Mouse (Mus musculus) embryonic facial prominence, embryonic 12.5 days (tissue): ENCODE data around the gene Tnrc18. TPM values are rescaled to one million over a fixed set of nuclear protein-coding genes. Genes with fewer than 3 reads are reported as not detected.

Experiments
- ATAC-seq: fragments of 200-750 bp; cut with Nextera tagmentation; 2 replicates; pipeline ENCODE4 v1.8.0; 2017; ENCODE audit not compliant: insufficient number of reproducible peaks, insufficient read depth, low FRiP score, low TSS enrichment
- H3K27ac ChIP-seq: fragments of 300-500 bp; sonication (generic); 2 replicates; pipeline ENCODE4 v1.5.1; 2016; ENCODE audit warnings: mild to moderate bottlenecking
- H3K27me3 ChIP-seq: fragments of 300-500 bp; sonication (generic); 2 replicates; pipeline ENCODE4 v1.6.1; 2016; ENCODE audit warnings: mild to moderate bottlenecking, moderate library complexity
- H3K36me3 ChIP-seq: fragments of 300-500 bp; sonication (generic); 2 replicates; pipeline ENCODE4 v1.6.1; 2016; ENCODE audit warnings: mild to moderate bottlenecking
- H3K4me1 ChIP-seq: fragments of 300-500 bp; sonication (generic); 2 replicates; pipeline ENCODE4 v1.6.1; 2016
- H3K4me2 ChIP-seq: fragments of 300-500 bp; sonication (generic); replicated peaks from 2 replicates; pipeline ENCODE4 v1.6.1; 2016; ENCODE audit warnings: mild to moderate bottlenecking, moderate library complexity
- H3K4me3 ChIP-seq: fragments of 300-500 bp; sonication (generic); 2 replicates; pipeline ENCODE4 v1.5.1; 2016; ENCODE audit warnings: mild to moderate bottlenecking
- H3K9ac ChIP-seq: fragments of 300-500 bp; sonication (generic); 2 replicates; pipeline ENCODE4 v1.6.1; 2016; ENCODE audit warnings: mild to moderate bottlenecking, moderate library complexity
- H3K9me3 ChIP-seq: fragments of 300-500 bp; sonication (generic); 2 replicates; pipeline ENCODE4 v1.6.1; 2016; ENCODE audit warnings: mild to moderate bottlenecking, moderate library complexity
- WGBS: fragments of 180-500 bp; shearing (Covaris S2); methylation state at CpG from one replicate; pipeline ENCODE4 v1.1.7; 2016; 5-methylcytosine and 5-hydroxymethylcytosine counted together
- polyA plus RNA-seq: library from polyadenylated mRNA; unstranded; fragments of >200 nt; fragmentation: Nextera tagmentation; extraction: Ambion mirVana; gene quantifications from 2 replicates; pipeline ENCODE4 v1.2.1, GENCODE M21; 2016

Tnrc18 gene
- polyA plus RNA-seq, 1 experiment from 2014 or later: 61.0 TPM

GRCm38 (mm10) chr5:142739941-142740340, 77.5 kb downstream of the Tnrc18 start:
- WGBS: 88% methylated on average over 8 of the region's 8 CpGs
- no peak for ATAC-seq
- H3K4me3 ChIP-seq: no peak overlapping the region
- no peaks in the 10 kb centered on the region for H3K27me3 ChIP-seq
- H3K27ac ChIP-seq: no peak overlapping the region
- H3K9ac ChIP-seq: no peak overlapping the region
- no peak overlapping the region for H3K4me2 ChIP-seq
- H3K4me1 ChIP-seq: no peaks in the 10 kb centered on the region
- no peaks in the 10 kb centered on the region for H3K9me3 ChIP-seq
- H3K36me3 ChIP-seq: peaks cover 93% of the 10 kb centered on the region

GRCm38 (mm10) chr5:142731916-142732315, 85.5 kb downstream of the Tnrc18 start:
- Histone ChIP-seq H3K4me3 (no peak overlapping the region), H3K36me3 (peaks cover 96% of the 10 kb centered on the region), H3K4me2 (no peak overlapping the region), H3K9me3 (no peaks in the 10 kb centered on the region), H3K27ac (no peak overlapping the region), H3K4me1 (no peaks in the 10 kb centered on the region), H3K9ac (no peak overlapping the region), H3K27me3 (no peaks in the 10 kb centered on the region)
- ATAC-seq: no peak
- WGBS: 91% methylated on average over 11 of the region's 11 CpGs

- peaks cover 96% of the 10 kb centered on the region for H3K36me3 ChIP-seq
- no peaks in the 10 kb centered on the region for H3K27me3 ChIP-seq
- no peak for ATAC-seq
Measured at GRCm38 (mm10) chr5:142730295-142730694, 87.2 kb downstream of the Tnrc18 start.

GRCm38 (mm10) chr5:142728301-142728700, 89.2 kb downstream of the Tnrc18 start:
- no peak overlapping the region for H3K4me2 ChIP-seq
- WGBS: 96% methylated on average over 16 of the region's 16 CpGs
- peaks cover 82% of the 10 kb centered on the region for H3K36me3 ChIP-seq

More at GRCm38 (mm10) chr5:142730295-142730694, 87.2 kb downstream of the Tnrc18 start:
- no peak overlapping the region for H3K9ac ChIP-seq
- H3K9me3 ChIP-seq: no peaks in the 10 kb centered on the region
- no peaks in the 10 kb centered on the region for H3K4me1 ChIP-seq
- no peak overlapping the region for H3K27ac ChIP-seq
- H3K4me2 ChIP-seq: no peak overlapping the region
- WGBS: 91% methylated on average over 12 of the region's 12 CpGs
- H3K4me3 ChIP-seq: no peak overlapping the region

GRCm38 (mm10) chr5:142726748-142727147, 90.7 kb downstream of the Tnrc18 start:
- no peaks in the 10 kb centered on the region for H3K27me3 ChIP-seq
- no peak overlapping the region for H3K9ac ChIP-seq
- peaks cover 3% of the 10 kb centered on the region; the same call in 1 of the 2 replicates for H3K4me1 ChIP-seq
- H3K27ac ChIP-seq: no peak overlapping the region
- H3K9me3 ChIP-seq: no peaks in the 10 kb centered on the region
- no peak overlapping the region for H3K4me2 ChIP-seq
- ATAC-seq: no peak
- H3K36me3 ChIP-seq: peaks cover 67% of the 10 kb centered on the region
- H3K4me3 ChIP-seq: no peak overlapping the region
- WGBS: 81% methylated on average over 6 of the region's 6 CpGs

More at GRCm38 (mm10) chr5:142728301-142728700, 89.2 kb downstream of the Tnrc18 start:
- Histone ChIP-seq H3K9me3 (no peaks in the 10 kb centered on the region), H3K27ac (no peak overlapping the region), H3K4me3 (no peak overlapping the region), H3K9ac (no peak overlapping the region), H3K27me3 (no peaks in the 10 kb centered on the region), H3K4me1 (peaks cover 3% of the 10 kb centered on the region; the same call in 1 of the 2 replicates)
- no peak for ATAC-seq

- H3K4me1 ChIP-seq: peaks cover 3% of the 10 kb centered on the region; the same call in 1 of the 2 replicates
- no peak overlapping the region for H3K9ac ChIP-seq
- no peak overlapping the region for H3K4me2 ChIP-seq
- ATAC-seq: no peak
- H3K36me3 ChIP-seq: peaks cover 42% of the 10 kb centered on the region
- WGBS: 87% methylated on average over 7 of the region's 7 CpGs
- no peaks in the 10 kb centered on the region for H3K27me3 ChIP-seq
- H3K27ac ChIP-seq: peak overlapping the region; percentile 17; the same call in 1 of the 2 replicates
- H3K9me3 ChIP-seq: no peaks in the 10 kb centered on the region
- no peak overlapping the region for H3K4me3 ChIP-seq
Measured at GRCm38 (mm10) chr5:142724265-142724664, 93.2 kb downstream of the Tnrc18 start.

- no peak overlapping the region for H3K4me3 ChIP-seq
- peak overlapping the region; percentile 13; the same call in 1 of the 2 replicates for H3K4me2 ChIP-seq
- H3K27ac ChIP-seq: peak overlapping the region; percentile 41; the same call in 1 of the 2 replicates
- H3K27me3 ChIP-seq: no peaks in the 10 kb centered on the region
- no peak overlapping the region for H3K9ac ChIP-seq
- ATAC-seq: no peak; the same call in 1 of the 2 replicates
- 12% methylated on average over 7 of the region's 7 CpGs for whole genome bisulfite sequencing
- H3K9me3 ChIP-seq: no peaks in the 10 kb centered on the region
- H3K4me1 ChIP-seq: peaks cover 3% of the 10 kb centered on the region; the same call in 1 of the 2 replicates
- H3K36me3 ChIP-seq: peaks cover 35% of the 10 kb centered on the region
Measured at GRCm38 (mm10) chr5:142723520-142724133, 93.8 kb downstream of the Tnrc18 start.

GRCm38 (mm10) chr5:142719897-142720296, 97.6 kb downstream of the Tnrc18 start:
- 90% methylated on average over 13 of the region's 13 CpGs for WGBS
- Histone ChIP-seq H3K27ac (no peak overlapping the region), H3K4me3 (no peak overlapping the region), H3K4me1 (peaks cover 3% of the 10 kb centered on the region), H3K9me3 (no peaks in the 10 kb centered on the region), H3K4me2 (no peak overlapping the region), H3K27me3 (no peaks in the 10 kb centered on the region), H3K36me3 (no peaks in the 10 kb centered on the region; the same call in 1 of the 2 replicates), H3K9ac (no peak overlapping the region)
- ATAC-seq: no peak

GRCm38 (mm10) chr5:142718486-142718885, 99.0 kb downstream of the Tnrc18 start:
- no peak for ATAC-seq

GRCm38 (mm10) chr5:142718037-142718436, 99.4 kb downstream of the Tnrc18 start:
- H3K27ac ChIP-seq: no peak overlapping the region
- no peak overlapping the region for H3K4me3 ChIP-seq
- no peaks in the 10 kb centered on the region; the same call in 1 of the 2 replicates for H3K4me1 ChIP-seq
- ATAC-seq: no peak
- no peaks in the 10 kb centered on the region for H3K27me3 ChIP-seq
- no peaks in the 10 kb centered on the region for H3K9me3 ChIP-seq
- WGBS: 21% methylated on average over 4 of the region's 4 CpGs
- H3K9ac ChIP-seq: no peak overlapping the region
- H3K36me3 ChIP-seq: peaks cover under 1% of the 10 kb centered on the region; the same call in 1 of the 2 replicates
- no peak overlapping the region for H3K4me2 ChIP-seq

More at GRCm38 (mm10) chr5:142718486-142718885, 99.0 kb downstream of the Tnrc18 start:
- H3K9me3 ChIP-seq: no peaks in the 10 kb centered on the region
- 47% methylated on average over 25 of the region's 25 CpGs for WGBS
- H3K4me3 ChIP-seq: no peak overlapping the region
- no peak overlapping the region for H3K4me2 ChIP-seq
- no peaks in the 10 kb centered on the region; the same call in 1 of the 2 replicates for H3K4me1 ChIP-seq
- no peak overlapping the region for H3K27ac ChIP-seq
- no peak overlapping the region for H3K9ac ChIP-seq
- no peaks in the 10 kb centered on the region for H3K27me3 ChIP-seq
- H3K36me3 ChIP-seq: no peaks in the 10 kb centered on the region; the same call in 1 of the 2 replicates

- no peak overlapping the region for H3K9ac ChIP-seq
- WGBS: 78% methylated on average over 6 of the region's 6 CpGs
- no peaks in the 10 kb centered on the region; the same call in 1 of the 2 replicates for H3K4me1 ChIP-seq
- ATAC-seq: no peak
- no peaks in the 10 kb centered on the region for H3K9me3 ChIP-seq
- peaks cover 12% of the 10 kb centered on the region; the same call in 1 of the 2 replicates for H3K36me3 ChIP-seq
- H3K27me3 ChIP-seq: no peaks in the 10 kb centered on the region
- H3K27ac ChIP-seq: no peak overlapping the region
- H3K4me3 ChIP-seq: no peak overlapping the region
- H3K4me2 ChIP-seq: no peak overlapping the region
Measured at GRCm38 (mm10) chr5:142716056-142716455, 101.4 kb downstream of the Tnrc18 start.

GRCm38 (mm10) chr5:142715059-142715458, 102.4 kb downstream of the Tnrc18 start:
- no peak overlapping the region for H3K27ac ChIP-seq
- no peaks in the 10 kb centered on the region for H3K9me3 ChIP-seq
- ATAC-seq: no peak
- no peak overlapping the region for H3K9ac ChIP-seq
- no peaks in the 10 kb centered on the region; the same call in 1 of the 2 replicates for H3K4me1 ChIP-seq
- peaks cover 12% of the 10 kb centered on the region; the same call in 1 of the 2 replicates for H3K36me3 ChIP-seq
- H3K4me3 ChIP-seq: no peak overlapping the region
- no peaks in the 10 kb centered on the region for H3K27me3 ChIP-seq
- 85% methylated on average over 9 of the region's 9 CpGs for WGBS
- H3K4me2 ChIP-seq: no peak overlapping the region
